Mouse (Mus musculus) limb, embryonic 12.5 days (tissue): ENCODE results near the gene Lipi. TPM values are rescaled to one million over a fixed set of nuclear protein-coding genes. Genes with fewer than 3 reads are reported as not detected.
A peak's percentile ranks its signal among the peaks of the same experiment; 100 is the strongest.

Experiments
- ATAC-seq: fragments of 200-750 bp; cut with Nextera tagmentation; 2 replicates; pipeline ENCODE4 v1.8.0; 2017; ENCODE audit warnings: low read depth, moderate TSS enrichment; ENCODE audit not compliant: insufficient number of reproducible peaks, insufficient read depth, low FRiP score, low TSS enrichment
- H3K27ac ChIP-seq: fragments of 300-500 bp; sonication (generic); 2 replicates; pipeline ENCODE4 v1.5.1; 2016; ENCODE audit warnings: mild to moderate bottlenecking, moderate library complexity
- H3K27me3 ChIP-seq: fragments of 300-500 bp; sonication (generic); 2 replicates; pipeline ENCODE4 v1.6.1; 2016; ENCODE audit warnings: mild to moderate bottlenecking, moderate library complexity
- H3K36me3 ChIP-seq: fragments of 300-500 bp; sonication (generic); 2 replicates; pipeline ENCODE4 v1.6.1; 2016; ENCODE audit warnings: mild to moderate bottlenecking, moderate library complexity
- H3K4me1 ChIP-seq: fragments of 300-500 bp; sonication (generic); replicated peaks from 2 replicates; pipeline ENCODE4 v1.6.1; 2016
- H3K4me2 ChIP-seq: fragments of 300-500 bp; sonication (generic); 2 replicates; pipeline ENCODE4 v1.6.1; 2016; ENCODE audit warnings: mild to moderate bottlenecking, moderate library complexity
- H3K4me3 ChIP-seq: fragments of 300-500 bp; sonication (generic); replicated peaks from 2 replicates; pipeline ENCODE4 v1.5.1; 2016; ENCODE audit warnings: mild to moderate bottlenecking
- H3K9ac ChIP-seq: fragments of 300-500 bp; sonication (generic); replicated peaks from 2 replicates; pipeline ENCODE4 v1.6.1; 2016; ENCODE audit warnings: mild to moderate bottlenecking, moderate library complexity
- H3K9me3 ChIP-seq: fragments of 300-500 bp; sonication (generic); 2 replicates; pipeline ENCODE4 v1.6.1; 2016; ENCODE audit warnings: mild to moderate bottlenecking, moderate library complexity
- WGBS: fragments of 180-500 bp; shearing (Covaris S2); methylation state at CpG from one replicate; pipeline ENCODE4 v1.1.7; 2016; 5-methylcytosine and 5-hydroxymethylcytosine counted together
- polyA plus RNA-seq: library from polyadenylated mRNA; unstranded; fragments of >200 nt; fragmentation: Nextera tagmentation; extraction: Ambion mirVana; gene quantifications from 2 replicates; pipeline ENCODE4 v1.2.1, GENCODE M21; 2016

Lipi gene
- polyA plus RNA-seq, result not detected in 2 replicates

DNA sequence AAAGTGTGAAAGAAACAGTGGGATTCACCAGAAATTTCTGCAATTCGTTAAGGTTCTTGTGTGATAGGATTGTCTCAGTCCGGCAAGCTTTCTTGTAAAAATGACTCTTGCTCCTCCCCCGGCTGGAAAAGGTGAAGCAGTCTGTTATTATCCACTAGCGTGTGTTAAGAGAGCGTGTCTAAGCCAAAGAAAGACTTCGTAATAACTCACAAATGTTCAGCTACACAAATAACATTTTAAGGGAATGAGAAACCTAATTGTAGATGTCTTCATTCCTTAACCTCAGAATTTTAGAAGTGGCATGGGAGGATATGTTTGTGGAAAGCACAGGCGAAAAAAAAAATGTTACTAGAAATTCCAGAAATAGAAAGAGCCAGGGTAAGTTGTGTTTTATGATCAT lies at the start of gene Lipi:
Lipi (minus strand) TSS at position 101 of the 400 bp plus-strand sequence.
- 66% methylated on average over 7 of the region's 7 CpGs for WGBS
- H3K9ac ChIP-seq, result no peak within 1 kb of the TSS
- no peak for ATAC-seq
- H3K27ac ChIP-seq, result no peak within 1 kb of the TSS
- no peak within 1 kb of the TSS for H3K4me3 ChIP-seq
- no peaks in the 10 kb centered on the region for H3K4me1 ChIP-seq
- H3K36me3 ChIP-seq, result no peaks in the 10 kb centered on the region
- H3K9me3 ChIP-seq, result no peaks in the 10 kb centered on the region
- H3K27me3 ChIP-seq, result no peaks in the 10 kb centered on the region
- H3K4me2 ChIP-seq, result no peak within 1 kb of the TSS

DNA sequence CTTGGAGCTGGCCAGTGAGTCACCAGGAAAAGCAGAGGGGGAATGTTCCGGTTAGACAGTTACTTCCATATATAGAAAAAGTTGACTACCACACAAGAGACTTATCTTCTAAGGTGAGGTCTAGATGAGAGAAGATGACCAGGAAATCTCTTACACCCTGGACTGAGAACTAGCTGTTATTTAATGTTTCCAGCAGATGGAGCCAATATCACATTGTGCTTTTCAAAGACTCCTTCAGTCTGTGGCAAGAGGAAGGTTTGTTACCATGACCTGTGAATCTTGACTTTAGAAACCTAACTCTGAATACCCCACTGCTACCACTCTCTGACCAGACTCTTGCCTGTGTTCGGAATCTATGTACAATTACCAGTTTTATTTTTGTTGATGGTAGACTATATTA lies 42.0 kb upstream of the Lipi start:
- Histone ChIP-seq H3K9ac (no peak overlapping the region), H3K36me3 (no peaks in the 10 kb centered on the region), H3K27me3 (no peaks in the 10 kb centered on the region), H3K9me3 (no peaks in the 10 kb centered on the region), H3K27ac (no peak overlapping the region), H3K4me2 (no peak overlapping the region), H3K4me3 (no peak overlapping the region), H3K4me1 (no peaks in the 10 kb centered on the region)
- 93% methylated on average over 2 of the region's 2 CpGs for WGBS
- ATAC-seq, result no peak

DNA sequence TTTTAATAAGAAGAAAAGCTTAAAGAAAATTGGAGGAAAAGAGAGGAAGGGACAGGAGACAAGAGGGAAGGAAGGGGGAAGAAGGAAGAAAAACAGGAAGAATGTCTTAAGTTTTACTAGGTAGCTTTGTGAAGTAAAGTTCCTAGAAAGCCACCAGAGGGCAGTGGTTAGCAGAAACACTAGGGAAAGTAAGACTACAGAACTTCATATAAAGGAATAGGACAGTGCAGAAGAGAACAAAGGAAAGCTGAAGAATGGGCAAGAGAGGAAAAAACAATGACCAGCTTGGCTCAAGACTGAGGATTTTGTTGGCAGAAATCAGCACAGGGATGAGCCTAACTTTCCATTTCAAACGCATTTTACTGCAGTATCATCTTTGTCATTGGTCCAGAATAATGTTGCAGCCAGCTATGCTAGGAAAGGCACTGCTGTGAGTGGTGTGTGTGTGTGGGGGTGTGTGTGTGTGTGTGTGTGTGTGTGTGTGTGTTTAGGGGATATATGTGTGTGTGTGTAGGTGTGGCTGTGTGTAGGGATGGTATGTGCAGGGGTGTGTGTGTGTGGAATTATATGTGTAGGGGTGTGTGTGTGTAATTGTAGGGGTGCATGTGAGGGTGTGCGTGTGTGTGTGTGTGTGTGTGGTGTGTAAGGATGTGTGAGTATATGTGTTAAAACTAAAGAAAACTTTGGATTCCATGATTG lies 31.9 kb upstream of the Lipi start:
- H3K4me2 ChIP-seq, result no peak overlapping the region
- ATAC-seq, result no peak
- WGBS, result 81% methylated on average over 2 of the region's 2 CpGs

DNA sequence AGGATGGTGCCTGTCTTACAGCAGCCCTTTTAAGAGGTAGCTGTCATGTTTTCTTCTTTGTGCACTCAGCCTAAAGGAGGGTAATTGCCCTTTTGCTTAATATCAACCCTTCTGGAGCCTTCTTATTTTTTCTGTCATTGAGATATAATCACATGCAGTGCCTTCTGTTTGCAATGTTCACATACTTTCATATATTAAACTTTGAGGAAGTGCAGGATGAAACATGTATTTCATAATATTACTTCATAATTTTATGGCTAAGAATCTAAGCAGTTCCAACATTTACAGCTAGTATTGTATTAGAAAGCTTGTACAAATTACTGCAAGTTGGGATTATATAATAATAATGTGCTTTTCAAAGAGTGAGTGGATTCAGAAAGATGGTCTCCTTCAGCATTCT lies 26.7 kb upstream of the Lipi start:
- no peaks in the 10 kb centered on the region for H3K36me3 ChIP-seq
- H3K27ac ChIP-seq, result no peak overlapping the region
- H3K4me1 ChIP-seq, result no peaks in the 10 kb centered on the region
- no peak overlapping the region for H3K4me3 ChIP-seq
- H3K9ac ChIP-seq, result no peak overlapping the region
- no peaks in the 10 kb centered on the region for H3K9me3 ChIP-seq
- no peak overlapping the region for H3K4me2 ChIP-seq
- no peaks in the 10 kb centered on the region for H3K27me3 ChIP-seq
- no peak for ATAC-seq

More for the DNA sequence above, 31.9 kb upstream of the Lipi start:
- H3K27me3 ChIP-seq, result no peaks in the 10 kb centered on the region
- no peaks in the 10 kb centered on the region for H3K36me3 ChIP-seq
- no peak overlapping the region for H3K4me3 ChIP-seq
- no peaks in the 10 kb centered on the region for H3K4me1 ChIP-seq
- no peak overlapping the region for H3K9ac ChIP-seq
- no peak overlapping the region for H3K27ac ChIP-seq
- no peaks in the 10 kb centered on the region for H3K9me3 ChIP-seq

DNA sequence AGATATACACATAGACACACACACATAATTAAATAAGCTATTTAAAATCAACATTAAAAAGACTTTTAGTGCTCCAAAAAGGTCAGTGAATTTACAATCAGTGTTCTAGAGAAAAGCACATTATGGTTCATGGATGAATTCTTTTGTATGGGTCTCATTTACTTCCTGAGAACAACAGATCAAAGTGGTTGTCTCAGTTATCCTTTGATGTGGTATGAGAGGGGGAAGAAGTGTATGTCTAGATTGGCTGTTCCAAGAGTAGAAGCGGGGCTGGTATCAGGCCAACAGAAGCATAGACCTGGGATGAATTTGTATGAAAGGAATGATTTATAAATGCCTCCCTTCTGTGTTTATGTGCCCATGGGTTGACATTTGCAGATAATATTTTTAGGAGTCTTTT lies 20.6 kb upstream of the Lipi start:
- H3K4me1 ChIP-seq, result no peaks in the 10 kb centered on the region
- H3K9me3 ChIP-seq, result peaks cover 4% of the 10 kb centered on the region; the same call in 1 of the 2 replicates
- no peak for ATAC-seq
- WGBS, result 72% methylated on average over 1 of the region's 1 CpGs
- H3K4me3 ChIP-seq, result no peak overlapping the region
- no peak overlapping the region for H3K4me2 ChIP-seq
- no peak overlapping the region for H3K27ac ChIP-seq
- no peaks in the 10 kb centered on the region for H3K27me3 ChIP-seq
- H3K9ac ChIP-seq, result no peak overlapping the region
- H3K36me3 ChIP-seq, result no peaks in the 10 kb centered on the region

DNA sequence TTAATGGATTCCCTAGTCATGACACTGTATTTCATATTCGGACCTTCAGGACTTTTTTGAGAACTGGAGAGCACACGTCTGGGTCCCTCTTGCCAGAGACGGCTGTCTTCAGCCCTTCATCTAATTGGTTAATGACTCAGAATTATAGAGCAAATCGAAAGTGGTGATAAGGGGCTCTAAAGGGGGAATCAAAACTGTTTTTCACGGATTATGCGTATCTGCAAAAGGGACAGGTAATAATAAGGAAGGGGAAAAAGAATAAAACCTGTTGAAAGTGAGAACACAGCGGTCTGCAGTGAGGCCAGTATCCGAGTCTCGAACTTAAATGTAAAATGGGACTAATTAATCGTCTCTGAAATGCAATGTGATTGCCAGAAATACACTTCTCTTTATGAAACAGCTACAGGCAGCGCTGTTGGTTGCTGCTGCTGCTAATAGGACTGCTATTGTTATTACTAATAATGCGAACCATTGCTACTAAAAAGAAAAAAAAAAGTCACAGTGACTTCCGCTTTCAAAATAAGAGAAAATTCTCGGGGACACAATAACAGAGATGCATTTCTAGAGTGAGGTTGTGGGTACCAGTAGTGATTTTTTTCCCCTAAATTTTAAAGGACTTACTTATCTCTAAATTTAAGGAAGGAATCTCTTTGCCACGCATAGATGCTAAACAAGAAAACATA lies 7.8 kb upstream of the Lipi start:
- Histone ChIP-seq H3K36me3 (no peaks in the 10 kb centered on the region), H3K27me3 (no peaks in the 10 kb centered on the region), H3K27ac (no peak overlapping the region), H3K9me3 (no peaks in the 10 kb centered on the region), H3K4me2 (peak overlapping the region; percentile 87), H3K4me3 (peak overlapping the region; percentile 72), H3K4me1 (no peaks in the 10 kb centered on the region), H3K9ac (0 out of 2 replicates have a peak overlapping the region, but pooled peaks have one; percentile 63)
- ATAC-seq, result no peak
- 19% methylated on average over 15 of the region's 15 CpGs for WGBS

DNA sequence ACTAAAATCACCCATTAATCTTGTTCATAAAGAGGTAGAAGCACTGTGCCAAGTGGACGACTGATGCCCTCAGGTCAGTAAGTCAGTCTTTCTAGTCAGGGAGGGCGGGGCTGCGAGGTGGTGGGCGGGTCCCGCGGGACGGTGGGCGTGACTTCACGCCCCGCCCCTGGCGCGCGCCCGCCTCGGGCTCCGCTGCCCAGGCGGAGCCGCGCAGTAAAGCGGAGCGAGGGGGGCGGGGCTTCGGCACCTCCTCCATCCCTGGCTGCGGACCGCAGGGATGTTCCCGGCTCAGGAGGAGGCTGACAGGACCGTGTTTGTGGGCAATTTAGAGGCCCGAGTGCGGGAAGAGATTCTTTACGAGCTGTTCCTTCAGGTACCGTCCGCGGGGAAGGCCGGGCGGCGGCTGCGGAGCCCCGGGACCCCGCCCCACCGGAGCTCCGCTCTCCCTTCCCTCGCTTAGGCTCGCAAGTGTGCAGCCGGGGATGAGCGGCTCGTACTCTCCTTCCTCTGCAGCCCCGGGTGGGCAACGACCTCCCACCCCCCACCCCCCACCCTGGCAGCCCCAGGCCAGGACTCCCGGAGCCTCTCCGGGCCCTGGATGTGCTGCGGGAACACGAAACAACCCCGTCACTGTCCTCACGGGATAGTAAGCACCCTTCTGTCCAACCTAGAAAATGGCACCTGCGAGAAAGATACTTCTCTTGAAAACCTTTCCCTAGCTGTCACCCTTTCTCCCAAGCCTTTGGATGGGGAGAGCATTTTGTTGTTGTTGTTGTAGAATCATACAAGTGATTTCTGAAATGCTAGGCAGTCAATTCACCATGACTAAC lies 7.0 kb upstream of the Lipi start, which contains the start of gene Rbm11:
Rbm11 (plus strand) TSS at position 174 of the 830 bp plus-strand sequence.
- no peaks in the 10 kb centered on the region for H3K4me1 ChIP-seq
- ATAC-seq, result peak; percentile 91
- no peak within 1 kb of the TSS for H3K27ac ChIP-seq
- peak within 1 kb of the TSS; percentile 72 for H3K4me3 ChIP-seq
- H3K9ac ChIP-seq, result peak within 1 kb of the TSS; percentile 63
- WGBS, result under 1% methylated on average over 50 of the region's 55 CpGs
- no peaks in the 10 kb centered on the region for H3K36me3 ChIP-seq
- H3K27me3 ChIP-seq, result no peaks in the 10 kb centered on the region
- H3K4me2 ChIP-seq, result peak within 1 kb of the TSS; percentile 87
- H3K9me3 ChIP-seq, result no peaks in the 10 kb centered on the region

DNA sequence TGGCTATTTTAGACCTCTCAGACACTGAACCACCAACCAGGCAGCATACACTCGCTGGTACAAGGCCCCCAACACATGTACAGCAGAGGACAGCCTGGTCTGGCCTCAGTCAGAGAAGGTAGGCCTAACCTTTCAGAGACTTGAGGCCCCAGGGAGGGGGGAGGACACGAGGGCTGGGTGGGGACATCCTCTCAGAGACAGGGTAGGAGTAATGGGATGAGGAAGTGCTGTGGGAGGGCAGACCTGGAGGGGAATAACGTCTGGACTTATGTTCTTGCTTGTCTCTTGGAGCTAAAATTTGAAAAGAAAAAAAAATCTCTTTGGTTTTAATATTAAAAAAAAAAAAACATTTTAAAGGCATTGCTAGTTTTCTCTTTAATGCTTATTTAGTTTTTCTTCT lies 605 bp upstream of the Lipi start:
- H3K4me3 ChIP-seq, result no peak overlapping the region
- no peak for ATAC-seq
- H3K4me1 ChIP-seq, result no peaks in the 10 kb centered on the region
- no peaks in the 10 kb centered on the region for H3K9me3 ChIP-seq
- no peaks in the 10 kb centered on the region for H3K36me3 ChIP-seq
- no peak overlapping the region for H3K9ac ChIP-seq
- H3K27me3 ChIP-seq, result no peaks in the 10 kb centered on the region
- 27% methylated on average over 3 of the region's 3 CpGs for WGBS
- H3K27ac ChIP-seq, result no peak overlapping the region
- no peak overlapping the region for H3K4me2 ChIP-seq

DNA sequence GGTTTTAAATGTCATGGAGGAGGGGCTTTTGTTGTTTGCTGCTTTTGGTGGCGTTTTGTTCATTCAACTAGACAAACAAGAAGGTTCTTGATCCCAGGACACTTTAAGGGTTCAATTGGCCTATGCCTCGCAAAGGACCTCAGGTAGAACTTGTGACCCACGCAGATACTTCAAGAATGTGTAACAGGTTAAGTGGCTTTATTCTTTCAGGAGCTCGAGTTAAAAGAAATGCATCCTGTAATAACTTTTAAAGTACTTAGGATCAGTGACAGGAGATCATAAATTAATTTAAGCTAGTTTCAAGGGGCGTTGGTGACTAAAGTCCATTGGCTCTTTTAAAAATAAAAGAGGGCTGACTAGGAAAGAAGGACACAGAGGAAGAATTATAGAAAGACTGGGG lies 3.6 kb downstream of the Lipi start:
- WGBS, result 38% methylated on average over 5 of the region's 5 CpGs
- H3K27ac ChIP-seq, result no peak overlapping the region
- no peaks in the 10 kb centered on the region for H3K9me3 ChIP-seq
- H3K27me3 ChIP-seq, result no peaks in the 10 kb centered on the region
- H3K36me3 ChIP-seq, result no peaks in the 10 kb centered on the region
- H3K4me3 ChIP-seq, result no peak overlapping the region
- no peaks in the 10 kb centered on the region for H3K4me1 ChIP-seq
- no peak overlapping the region for H3K4me2 ChIP-seq
- ATAC-seq, result no peak
- H3K9ac ChIP-seq, result no peak overlapping the region

DNA sequence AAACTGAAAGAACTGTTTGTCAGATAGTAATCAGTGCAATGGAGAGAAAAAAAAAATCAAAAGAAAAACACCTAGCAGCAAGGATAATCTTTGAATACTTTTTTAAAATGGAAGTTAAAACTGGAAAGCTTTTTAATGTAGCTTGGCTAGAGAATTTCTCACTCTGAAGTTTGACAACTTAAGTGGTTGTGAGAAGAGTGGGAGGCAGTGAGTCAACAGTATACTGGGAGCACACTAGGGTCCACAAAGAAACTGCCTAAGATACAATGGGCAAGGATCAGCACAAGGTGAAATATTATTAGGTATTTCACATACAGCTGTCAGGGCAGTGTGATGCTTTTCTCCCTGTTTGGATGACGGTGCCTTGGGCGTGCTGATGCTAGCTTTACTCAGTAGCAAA lies 23.0 kb downstream of the Lipi start:
- Histone ChIP-seq H3K27ac (no peak overlapping the region), H3K4me2 (no peak overlapping the region), H3K9ac (no peak overlapping the region), H3K4me3 (no peak overlapping the region), H3K9me3 (no peaks in the 10 kb centered on the region), H3K27me3 (no peaks in the 10 kb centered on the region), H3K4me1 (no peaks in the 10 kb centered on the region), H3K36me3 (no peaks in the 10 kb centered on the region)
- 86% methylated on average over 2 of the region's 2 CpGs for WGBS
- ATAC-seq, result no peak

DNA sequence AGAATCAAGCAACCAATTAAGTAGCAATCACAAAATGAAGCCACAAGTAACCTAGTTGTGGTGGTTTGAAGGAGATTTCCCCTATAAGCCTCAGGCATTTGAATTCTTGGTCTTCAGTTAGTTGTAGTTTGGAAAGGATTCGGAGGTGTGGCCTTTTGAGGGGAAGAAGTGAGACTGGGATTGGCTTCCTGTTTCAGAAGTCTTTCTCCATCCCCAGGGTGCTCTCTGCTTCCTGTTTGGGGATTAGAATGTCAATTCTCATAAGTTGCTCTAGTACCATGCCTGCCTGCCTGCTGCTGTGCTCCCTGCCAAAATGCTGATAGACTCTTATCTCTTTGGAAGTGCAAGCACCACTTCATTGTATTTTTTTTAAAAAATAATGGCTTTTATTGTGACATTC lies 40.6 kb downstream of the Lipi start:
- H3K27ac ChIP-seq, result no peak overlapping the region
- 70% methylated on average over 1 of the region's 1 CpGs for WGBS
- H3K4me3 ChIP-seq, result no peak overlapping the region
- no peak overlapping the region for H3K4me2 ChIP-seq
- no peaks in the 10 kb centered on the region for H3K36me3 ChIP-seq
- no peaks in the 10 kb centered on the region for H3K9me3 ChIP-seq
- ATAC-seq, result no peak
- no peak overlapping the region for H3K9ac ChIP-seq
- no peaks in the 10 kb centered on the region for H3K4me1 ChIP-seq
- H3K27me3 ChIP-seq, result no peaks in the 10 kb centered on the region
